Comparison of ENCODE assay signal across 8 mouse cellular contexts in the genomic region with DNA sequence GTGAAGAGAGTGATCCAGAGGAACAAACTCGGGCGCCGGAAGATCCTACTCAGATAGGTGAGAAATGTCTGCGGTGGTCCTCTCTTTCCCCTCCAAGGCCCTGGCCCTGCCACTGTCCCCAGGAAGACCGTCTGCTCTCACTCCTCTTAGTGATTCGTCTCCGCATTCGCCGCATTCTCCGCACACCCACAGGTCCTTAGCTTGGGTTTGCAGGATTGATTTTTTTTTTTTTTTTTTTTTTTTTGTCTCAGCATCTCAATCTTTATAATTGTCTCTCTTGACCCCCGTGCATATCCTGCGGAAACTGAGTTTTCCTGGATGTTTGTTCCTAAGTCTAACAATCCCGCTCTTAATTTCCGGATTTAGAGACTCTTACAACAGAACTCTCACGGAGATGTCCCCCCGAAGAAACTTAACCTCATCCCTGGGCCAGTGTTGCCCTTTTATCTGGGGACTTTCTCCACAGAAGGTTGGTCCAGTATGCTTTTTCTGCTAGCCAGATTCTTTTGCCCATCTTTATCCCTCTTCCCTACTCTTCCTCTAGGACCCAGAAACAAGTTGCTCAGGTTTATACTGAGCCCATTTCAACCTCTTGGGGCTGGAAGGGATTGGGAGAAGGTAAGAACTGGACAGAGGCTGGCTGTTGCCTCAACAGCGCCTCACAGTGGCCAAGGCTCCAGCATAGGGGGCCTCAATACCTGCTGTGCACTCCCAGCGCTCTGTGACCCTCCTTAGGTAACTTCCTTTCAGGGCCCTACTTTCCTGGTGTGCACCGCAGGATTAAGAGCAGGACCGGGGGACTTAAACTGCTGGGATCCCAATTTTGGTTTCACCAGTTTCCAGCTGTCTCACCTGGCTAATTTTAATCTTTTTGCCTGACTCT. TPM values are rescaled to one million over a fixed set of nuclear protein-coding genes. Genes with fewer than 3 reads are reported as not detected.
A peak's percentile ranks its signal among the peaks of the same experiment; 100 is the strongest.
DNase-seq lines count a peak whose midpoint lies in the region; ATAC-seq and TF ChIP-seq lines count a peak whose summit lies in the region.

No protein-coding gene starts in this region.

- H3K27me3 ChIP-seq in heart, embryonic 11.5 days (ENCODE audit: control insufficient read depth, insufficient read depth, low read length) = peaks cover 98% of the 10 kb centered on the region
- peaks cover 99% of the 10 kb centered on the region for H3K27me3 ChIP-seq in heart, embryonic 15.5 days
- H3K27me3 ChIP-seq in limb, embryonic 13.5 days = peaks cover 100% of the 10 kb centered on the region
- H3K27me3 ChIP-seq in midbrain, embryonic 15.5 days (replicated peaks) = peaks cover 95% of the 10 kb centered on the region

- no peaks in the 10 kb centered on the region for H3K36me3 ChIP-seq in heart, embryonic 11.5 days (ENCODE audit: control insufficient read depth, insufficient read depth, low read length)
- no peaks in the 10 kb centered on the region for H3K36me3 ChIP-seq in heart, embryonic 15.5 days
- H3K36me3 ChIP-seq in limb, embryonic 13.5 days = no peaks in the 10 kb centered on the region
- no peaks in the 10 kb centered on the region for H3K36me3 ChIP-seq in midbrain, embryonic 15.5 days (replicated peaks)

- peak overlapping the region; percentile 74 for H3K4me2 ChIP-seq in heart, embryonic 11.5 days
- peak overlapping the region; percentile 96 for H3K4me2 ChIP-seq in heart, embryonic 15.5 days
- H3K4me2 ChIP-seq in limb, embryonic 13.5 days (replicated peaks) = peak overlapping the region; percentile 77
- H3K4me2 ChIP-seq in midbrain, embryonic 15.5 days = peak overlapping the region; percentile 52

- H3K27ac ChIP-seq in heart, embryonic 11.5 days (ENCODE audit: low read depth, low read length) = no peak overlapping the region
- H3K27ac ChIP-seq in heart, embryonic 15.5 days = no peak overlapping the region
- H3K27ac ChIP-seq in limb, embryonic 13.5 days = no peak overlapping the region
- no peak overlapping the region for H3K27ac ChIP-seq in midbrain, embryonic 15.5 days

- WGBS in heart, embryonic 11.5 days (ENCODE audit: insufficient replicate concordance) = 2% methylated on average over 20 of the region's 20 CpGs
- WGBS in heart, embryonic 15.5 days = 4% methylated on average over 20 of the region's 20 CpGs
- WGBS in limb, embryonic 13.5 days = 2% methylated on average over 20 of the region's 20 CpGs
- 1% methylated on average over 20 of the region's 20 CpGs for WGBS in midbrain, embryonic 15.5 days

- no peak overlapping the region for H3K9ac ChIP-seq in heart, embryonic 11.5 days (ENCODE audit: low read depth, low read length)
- peak overlapping the region; percentile 54; the same call in 1 of the 2 replicates for H3K9ac ChIP-seq in heart, embryonic 15.5 days
- peak overlapping the region; percentile 72 for H3K9ac ChIP-seq in limb, embryonic 13.5 days
- H3K9ac ChIP-seq in midbrain, embryonic 15.5 days = no peak overlapping the region

- no peaks in the 10 kb centered on the region; the same call in 1 of the 2 replicates for H3K4me1 ChIP-seq in heart, embryonic 11.5 days (ENCODE audit: control insufficient read depth, insufficient read depth, low read length)
- H3K4me1 ChIP-seq in heart, embryonic 15.5 days (replicated peaks) = peaks cover 41% of the 10 kb centered on the region
- peaks cover 31% of the 10 kb centered on the region for H3K4me1 ChIP-seq in limb, embryonic 13.5 days
- peaks cover 24% of the 10 kb centered on the region for H3K4me1 ChIP-seq in midbrain, embryonic 15.5 days

- no peak for DNase-seq in heart, adult 9 months (ENCODE audit: low spot score in 2 of 2)
- DNase-seq in brain, embryonic 14.5 days (ENCODE audit: low read depth) = peak; percentile 33
- peak; percentile 10 to 29 for DNase-seq in thymus, postnatal 10 days (ENCODE audit: low spot score in 2 of 2)
- no peak for DNase-seq in left cerebral cortex, postnatal 14 days (ENCODE audit: low spot score in 2 of 2)

- H3K9me3 ChIP-seq in heart, embryonic 11.5 days (replicated peaks; ENCODE audit: control insufficient read depth, low read length) = no peaks in the 10 kb centered on the region
- H3K9me3 ChIP-seq in heart, embryonic 15.5 days (replicated peaks) = no peaks in the 10 kb centered on the region
- no peaks in the 10 kb centered on the region for H3K9me3 ChIP-seq in limb, embryonic 13.5 days
- H3K9me3 ChIP-seq in midbrain, embryonic 15.5 days = no peaks in the 10 kb centered on the region

- peak overlapping the region; percentile 57 for H3K4me3 ChIP-seq in heart, embryonic 11.5 days (ENCODE audit: low read depth, low read length)
- H3K4me3 ChIP-seq in heart, embryonic 15.5 days = peak overlapping the region; percentile 64
- peak overlapping the region; percentile 57 for H3K4me3 ChIP-seq in limb, embryonic 13.5 days
- peak overlapping the region; percentile 30 for H3K4me3 ChIP-seq in midbrain, embryonic 15.5 days

- peak; percentile 62 for TF ChIP-seq CTCF in brain, embryonic 14.5 days (IDR thresholded peaks at IDR 0.05; ENCODE audit: borderline replicate concordance, extremely low read depth, insufficient read depth, insufficient read length)

- intact Hi-C loops in left cerebral cortex, postnatal 14 days (cut with DNase I) = loop anchor here (5.0 to 10.0 kb wide), 3 partner anchors 243 to 1025 kb away; a partner anchor contains a TSS

- no peak for TF ChIP-seq POLR2A in brain, embryonic 14.5 days (IDR thresholded peaks at IDR 0.05; ENCODE audit: borderline replicate concordance, extremely low read depth, insufficient read depth, insufficient read length, poor library complexity, severe bottlenecking)

- no peak for ATAC-seq in heart, embryonic 11.5 days (replicated peaks; ENCODE audit: insufficient number of reproducible peaks, low FRiP score, low TSS enrichment)
- no peak for ATAC-seq in heart, embryonic 15.5 days (replicated peaks; ENCODE audit: insufficient number of reproducible peaks, insufficient read depth, low FRiP score, low read depth)
- ATAC-seq in limb, embryonic 13.5 days (ENCODE audit: low FRiP score, low read depth) = no peak
- no peak for ATAC-seq in midbrain, embryonic 15.5 days (replicated peaks)

RNA-seq across cellular contexts. Expression of a gene that starts 1.2 kb away (rescaled TPM):
- polyA plus RNA-seq in heart, embryonic 11.5 days (2014; fragmentation: Nextera tagmentation; extraction: Ambion mirVana) = 0.14 and 0.17 TPM in 2 replicates
- polyA plus RNA-seq in brain, embryonic 14.5 days (2012; rRNA removed) = 0.93 and 1.1 TPM in 2 replicates
- polyA plus RNA-seq in heart, embryonic 15.5 days (2015; fragmentation: Nextera tagmentation; extraction: Ambion mirVana) = 0.15 TPM in 1 of 2 replicates, not detected in the other
- 1.3 and 1.9 TPM in 2 replicates for polyA plus RNA-seq in limb, embryonic 13.5 days (2015; fragmentation: Nextera tagmentation; extraction: Ambion mirVana)
- polyA plus RNA-seq in midbrain, embryonic 15.5 days (2015; fragmentation: Nextera tagmentation; extraction: Ambion mirVana) = 0.46 and 0.88 TPM in 2 replicates
- under 1 TPM; 0.30 to 0.48 TPM for total RNA-seq in left cerebral cortex, postnatal 14 days (2021)

RNA-seq across cellular contexts. Expression of a gene that starts 16.0 kb away (rescaled TPM):
- polyA plus RNA-seq in heart, embryonic 11.5 days (2014; fragmentation: Nextera tagmentation; extraction: Ambion mirVana) = not detected in 2 replicates
- polyA plus RNA-seq in brain, embryonic 14.5 days (2012; rRNA removed) = 0.10 and 0.19 TPM in 2 replicates
- polyA plus RNA-seq in heart, embryonic 15.5 days (2015; fragmentation: Nextera tagmentation; extraction: Ambion mirVana) = not detected in 2 replicates
- not detected in 2 replicates for polyA plus RNA-seq in limb, embryonic 13.5 days (2015; fragmentation: Nextera tagmentation; extraction: Ambion mirVana)
- 0.27 and 0.34 TPM in 2 replicates for polyA plus RNA-seq in midbrain, embryonic 15.5 days (2015; fragmentation: Nextera tagmentation; extraction: Ambion mirVana)
- not detected for total RNA-seq in left cerebral cortex, postnatal 14 days (2021)

Comparison
In these comparisons a context has a peak if more than half of its experiments do, and no peak if none do; other contexts are left out.
1. H3K9ac ChIP-seq: peak in heart, embryonic 15.5 days (single experiment) and limb, embryonic 13.5 days (single experiment); none in heart, embryonic 11.5 days (single experiment) and midbrain, embryonic 15.5 days (single experiment).
2. DNase-seq: peak in brain, embryonic 14.5 days (single experiment) and thymus, postnatal 10 days (2 of 2); none in heart, adult 9 months (0 of 2) and left cerebral cortex, postnatal 14 days (0 of 2).
3. Peak in every context shown above with its lines, with median percentiles within 50 percentile points of each other: H3K4me2 ChIP-seq and H3K4me3 ChIP-seq.